Mouse (Mus musculus) E14TG2a.4 (cell line): ENCODE measurements around the gene Olfr160.

Experiments used
- CTCF ChIP-seq: conservative IDR thresholded peaks from 2 replicates; pipeline ENCODE4 v1.5.1; 2014; ENCODE audit warnings: low read length
- NANOG ChIP-seq: IDR thresholded peaks from 2 replicates; pipeline ENCODE4 v1.6.1; 2014; ENCODE audit warnings: borderline replicate concordance, low read length, mixed read lengths
- POU5F1 ChIP-seq: IDR thresholded peaks from 2 replicates; pipeline ENCODE4 v1.6.1; 2014; ENCODE audit warnings: low read length, borderline replicate concordance

DNA sequence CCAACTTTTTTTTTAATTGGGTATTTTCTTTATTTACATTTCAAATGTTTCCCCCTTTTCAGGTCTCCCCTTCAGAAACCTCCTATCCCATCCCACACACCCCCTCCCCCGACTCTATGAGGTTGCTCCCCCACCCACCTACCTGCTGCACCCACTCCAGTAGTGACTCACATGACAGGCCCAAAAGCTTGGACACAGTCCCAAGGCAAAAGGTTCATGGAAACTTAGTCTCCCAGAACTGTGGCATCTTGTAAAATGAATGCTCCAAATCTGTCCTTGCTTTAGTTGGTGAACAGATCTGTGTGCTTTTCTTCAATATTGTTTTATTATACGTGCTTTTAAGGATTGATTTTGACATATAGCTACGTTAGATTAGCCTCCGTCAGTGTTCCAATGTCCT lies 36.0 kb upstream of the Olfr160 start:
- no peak for TF ChIP-seq CTCF
- no peak for TF ChIP-seq NANOG
- TF ChIP-seq POU5F1: no peak
